Mouse (Mus musculus): Measurements from ENCODE around the gene Mapkapk3. TPM values are rescaled to one million over a fixed set of nuclear protein-coding genes. Genes with fewer than 3 reads are reported as not detected.

The Mapkapk3 gene
- polyA plus RNA-seq, 1 experiment: 28.0 TPM

DNA sequence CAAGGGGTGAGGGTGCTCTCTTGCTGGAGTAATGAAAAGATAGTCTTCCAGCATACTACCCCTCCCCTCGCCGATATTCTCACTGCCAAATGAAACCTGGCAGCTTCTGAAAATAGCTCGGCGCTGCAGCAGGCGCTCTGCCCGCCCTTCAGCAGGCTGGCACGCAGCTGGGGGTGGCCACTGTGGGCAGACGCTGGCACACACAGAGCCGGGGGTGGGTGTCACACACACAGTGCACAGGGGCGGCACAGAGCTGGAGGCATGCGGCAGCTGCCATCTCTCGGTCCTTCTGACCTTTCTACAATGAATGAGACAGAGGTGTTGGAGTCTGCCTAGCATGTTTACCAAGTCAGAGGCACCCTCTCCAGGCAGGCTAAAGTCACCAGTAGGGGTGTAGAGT is 35.2 kb downstream of the Mapkapk3 start:
- no peak for DNase-seq (ENCODE audit: low read depth in 1 of 2, low spot score in 2 of 2)
- WGBS: 75% methylated on average over 12 of the region's 12 CpGs
- Histone ChIP-seq H3K4me1 (ENCODE audit: control insufficient read depth, insufficient read depth, insufficient read length) (no peaks in the 10 kb centered on the region), H3K4me3 (ENCODE audit: extremely low read depth, insufficient read depth, insufficient read length) (no peak overlapping the region), H3K36me3 (ENCODE audit: control insufficient read depth, insufficient read depth, low read length) (peaks cover 18% of the 10 kb centered on the region), H3K27ac (ENCODE audit: insufficient read depth, low read length) (no peak overlapping the region), H3K27me3 (ENCODE audit: control insufficient read depth, insufficient read depth, low read length) (no peaks in the 10 kb centered on the region)
- TF ChIP-seq CTCF (IDR thresholded peaks at IDR 0.05; ENCODE audit: extremely low read depth, insufficient read depth, insufficient read length, insufficient replicate concordance): no peak
- TF ChIP-seq POLR2A (IDR thresholded peaks at IDR 0.05; ENCODE audit: low read depth, low read length): no peak

DNA sequence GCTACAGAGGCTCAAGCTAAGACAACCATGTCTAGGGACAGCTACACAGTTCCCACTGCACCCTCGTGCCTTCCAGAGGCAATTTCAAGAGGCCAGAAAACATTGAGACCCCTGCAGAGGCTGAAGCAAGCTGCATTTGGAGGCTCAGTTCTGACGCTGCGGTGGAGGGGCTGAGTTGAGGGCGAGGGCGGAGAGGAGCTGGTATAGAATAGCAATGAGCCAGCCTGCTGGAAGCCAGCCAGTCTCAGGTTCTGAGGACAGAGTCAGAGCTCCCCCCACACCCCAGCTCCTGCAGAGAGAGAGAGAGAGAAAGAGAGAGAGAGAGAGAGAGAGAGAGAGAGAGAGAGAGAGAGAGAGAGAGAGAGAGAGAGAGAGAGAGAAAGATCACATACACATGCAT is 37.5 kb downstream of the Mapkapk3 start:
- Histone ChIP-seq H3K27me3 (ENCODE audit: control insufficient read depth, insufficient read depth, low read length) (no peaks in the 10 kb centered on the region), H3K4me1 (ENCODE audit: control insufficient read depth, insufficient read depth, insufficient read length) (no peaks in the 10 kb centered on the region), H3K4me3 (ENCODE audit: extremely low read depth, insufficient read depth, insufficient read length) (no peak overlapping the region), H3K36me3 (ENCODE audit: control insufficient read depth, insufficient read depth, low read length) (peaks cover 14% of the 10 kb centered on the region), H3K27ac (ENCODE audit: insufficient read depth, low read length) (no peak overlapping the region)
- no peak for DNase-seq (ENCODE audit: low read depth in 1 of 2, low spot score in 2 of 2)
- no peak for TF ChIP-seq CTCF (IDR thresholded peaks at IDR 0.05; ENCODE audit: extremely low read depth, insufficient read depth, insufficient read length, insufficient replicate concordance)
- TF ChIP-seq POLR2A (IDR thresholded peaks at IDR 0.05; ENCODE audit: low read depth, low read length): no peak
- WGBS: 70% methylated on average over 5 of the region's 5 CpGs

DNA sequence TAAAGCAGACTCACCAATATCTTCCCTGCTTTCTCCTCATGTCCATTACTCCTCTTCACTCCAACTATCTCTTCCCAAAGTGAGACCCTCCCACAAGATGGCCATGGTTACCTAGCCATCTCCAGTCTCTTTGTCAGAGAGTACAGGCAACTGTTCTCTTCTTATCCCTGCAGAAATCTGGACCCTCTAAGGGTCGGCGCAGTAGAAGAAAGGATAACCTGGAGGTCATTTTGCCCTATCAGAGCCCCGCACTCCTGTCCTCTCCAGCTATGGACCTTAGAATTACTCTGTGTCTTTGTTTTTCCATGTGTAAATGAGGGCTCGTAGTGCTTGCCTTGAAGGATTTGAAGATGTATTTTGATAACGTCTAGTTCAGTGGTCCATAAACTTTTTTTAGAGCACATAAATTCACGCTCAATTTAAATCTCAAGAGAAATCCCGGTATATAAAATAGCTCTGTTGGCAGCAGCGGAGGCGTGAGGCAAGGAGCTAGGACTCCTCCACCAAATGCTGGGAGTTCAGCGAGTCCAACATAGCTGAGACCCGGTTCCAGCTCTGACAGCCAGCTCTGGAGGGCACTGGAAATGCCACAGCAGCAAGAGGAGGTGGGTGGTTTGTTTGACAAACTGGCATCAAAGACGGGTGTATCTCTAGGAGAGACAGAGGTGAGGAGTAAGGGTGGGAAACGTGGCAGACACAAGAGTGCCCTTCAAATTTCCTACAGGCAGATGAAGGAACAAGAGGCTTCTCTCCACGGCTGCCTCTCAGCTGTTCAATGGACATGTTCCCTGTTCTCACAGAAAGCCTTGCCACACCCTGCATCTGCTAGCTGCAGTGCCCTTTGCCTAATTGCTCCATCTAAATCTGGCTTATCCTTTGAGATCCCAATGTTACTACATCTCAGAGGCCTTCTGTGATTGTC is 39.0 kb downstream of the Mapkapk3 start:
- H3K36me3 ChIP-seq (ENCODE audit: control insufficient read depth, insufficient read depth, low read length): peaks cover 3% of the 10 kb centered on the region
- H3K27me3 ChIP-seq (ENCODE audit: control insufficient read depth, insufficient read depth, low read length): no peaks in the 10 kb centered on the region
- DNase-seq (ENCODE audit: low read depth in 1 of 2, low spot score in 2 of 2): no peak
- no peak overlapping the region for H3K27ac ChIP-seq (ENCODE audit: insufficient read depth, low read length)
- TF ChIP-seq POLR2A (IDR thresholded peaks at IDR 0.05; ENCODE audit: low read depth, low read length) (no peak), CTCF (IDR thresholded peaks at IDR 0.05; ENCODE audit: extremely low read depth, insufficient read depth, insufficient read length, insufficient replicate concordance) (no peak)
- WGBS: 88% methylated on average over 14 of the region's 14 CpGs
- no peak overlapping the region for H3K4me3 ChIP-seq (ENCODE audit: extremely low read depth, insufficient read depth, insufficient read length)
- no peaks in the 10 kb centered on the region for H3K4me1 ChIP-seq (ENCODE audit: control insufficient read depth, insufficient read depth, insufficient read length)

DNA sequence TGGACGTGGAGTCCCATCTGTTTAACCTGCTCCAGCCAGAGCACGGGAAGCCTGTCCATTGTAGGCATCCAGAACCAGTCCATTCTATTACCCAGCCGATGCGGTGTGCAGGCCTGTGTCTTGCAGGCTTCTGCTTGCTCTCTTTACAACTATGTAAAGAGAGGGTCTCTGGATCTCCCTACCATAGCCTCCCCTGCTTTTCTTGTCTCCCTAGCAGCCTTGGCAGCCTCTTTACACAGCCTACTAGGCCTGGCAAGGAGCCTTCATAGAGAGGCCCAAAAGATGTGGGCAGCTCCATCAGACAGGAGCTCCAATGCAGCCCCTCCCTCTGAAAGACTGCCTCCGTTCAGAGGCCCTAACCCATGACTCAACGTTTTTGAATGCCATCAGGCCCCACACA is 40.5 kb downstream of the Mapkapk3 start:
- 78% methylated on average over 6 of the region's 6 CpGs for WGBS
- TF ChIP-seq POLR2A (IDR thresholded peaks at IDR 0.05; ENCODE audit: low read depth, low read length) (no peak), CTCF (IDR thresholded peaks at IDR 0.05; ENCODE audit: extremely low read depth, insufficient read depth, insufficient read length, insufficient replicate concordance) (no peak)
- DNase-seq (ENCODE audit: low read depth in 1 of 2, low spot score in 2 of 2): no peak
- no peaks in the 10 kb centered on the region for H3K36me3 ChIP-seq (ENCODE audit: control insufficient read depth, insufficient read depth, low read length)
- no peaks in the 10 kb centered on the region for H3K4me1 ChIP-seq (ENCODE audit: control insufficient read depth, insufficient read depth, insufficient read length)
- no peak overlapping the region for H3K4me3 ChIP-seq (ENCODE audit: extremely low read depth, insufficient read depth, insufficient read length)
- no peaks in the 10 kb centered on the region for H3K27me3 ChIP-seq (ENCODE audit: control insufficient read depth, insufficient read depth, low read length)
- no peak overlapping the region for H3K27ac ChIP-seq (ENCODE audit: insufficient read depth, low read length)

DNA sequence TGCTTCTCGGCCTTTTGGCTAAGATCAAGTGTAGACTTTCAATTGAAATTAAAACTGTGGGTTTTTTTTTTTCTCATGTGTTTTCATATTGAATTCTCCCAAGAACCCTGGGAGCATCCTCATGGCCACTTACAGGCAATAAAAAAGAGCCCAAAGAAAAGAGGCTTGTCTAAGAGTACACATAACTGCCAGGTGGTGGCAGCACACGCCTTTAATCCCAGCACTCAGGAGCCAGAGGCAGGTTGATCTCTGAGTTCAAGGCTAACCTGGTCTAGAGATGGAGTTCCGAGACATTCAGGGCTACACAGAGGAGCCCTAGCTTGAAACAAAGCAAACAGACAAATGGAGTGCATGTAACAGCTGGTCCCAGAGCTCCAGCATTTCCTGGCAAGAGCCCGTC is 43.5 kb downstream of the Mapkapk3 start:
- WGBS: 49% methylated on average over 4 of the region's 4 CpGs

DNA sequence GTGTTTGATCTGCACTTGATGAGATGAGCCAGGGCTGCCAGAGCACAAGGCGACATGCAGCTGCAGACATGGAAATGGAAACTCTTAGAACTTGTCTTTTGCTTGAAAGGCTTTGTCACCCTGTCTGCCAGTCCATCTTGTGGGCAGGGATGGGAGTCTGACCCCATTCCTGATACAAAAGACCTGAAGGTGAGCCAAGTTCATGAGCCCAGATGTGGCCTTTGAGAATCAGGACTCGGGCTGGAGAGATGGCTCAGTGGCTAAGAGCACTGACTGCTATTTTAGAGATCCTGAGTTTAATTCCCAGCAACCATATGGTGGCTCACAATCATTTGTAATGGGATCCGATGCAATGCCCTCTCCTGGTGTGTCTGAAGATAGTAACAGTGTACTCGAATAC is 44.4 kb downstream of the Mapkapk3 start:
- no peak for DNase-seq (ENCODE audit: low read depth in 1 of 2, low spot score in 2 of 2)
- Histone ChIP-seq H3K4me3 (ENCODE audit: extremely low read depth, insufficient read depth, insufficient read length) (no peak overlapping the region), H3K27me3 (ENCODE audit: control insufficient read depth, insufficient read depth, low read length) (no peaks in the 10 kb centered on the region), H3K27ac (ENCODE audit: insufficient read depth, low read length) (no peak overlapping the region), H3K4me1 (ENCODE audit: control insufficient read depth, insufficient read depth, insufficient read length) (no peaks in the 10 kb centered on the region), H3K36me3 (ENCODE audit: control insufficient read depth, insufficient read depth, low read length) (no peaks in the 10 kb centered on the region)
- TF ChIP-seq POLR2A (IDR thresholded peaks at IDR 0.05; ENCODE audit: low read depth, low read length): no peak
- no peak for TF ChIP-seq CTCF (IDR thresholded peaks at IDR 0.05; ENCODE audit: extremely low read depth, insufficient read depth, insufficient read length, insufficient replicate concordance)
- WGBS: 81% methylated on average over 4 of the region's 4 CpGs

More for the DNA sequence above, 43.5 kb downstream of the Mapkapk3 start:
- Histone ChIP-seq H3K27me3 (ENCODE audit: control insufficient read depth, insufficient read depth, low read length) (no peaks in the 10 kb centered on the region), H3K4me3 (ENCODE audit: extremely low read depth, insufficient read depth, insufficient read length) (no peak overlapping the region), H3K27ac (ENCODE audit: insufficient read depth, low read length) (no peak overlapping the region), H3K36me3 (ENCODE audit: control insufficient read depth, insufficient read depth, low read length) (no peaks in the 10 kb centered on the region), H3K4me1 (ENCODE audit: control insufficient read depth, insufficient read depth, insufficient read length) (no peaks in the 10 kb centered on the region)
- DNase-seq (ENCODE audit: low read depth in 1 of 2, low spot score in 2 of 2): no peak
- TF ChIP-seq POLR2A (IDR thresholded peaks at IDR 0.05; ENCODE audit: low read depth, low read length) (no peak), CTCF (IDR thresholded peaks at IDR 0.05; ENCODE audit: extremely low read depth, insufficient read depth, insufficient read length, insufficient replicate concordance) (peak; percentile 58; the same call in 1 of the 2 replicates)

DNA sequence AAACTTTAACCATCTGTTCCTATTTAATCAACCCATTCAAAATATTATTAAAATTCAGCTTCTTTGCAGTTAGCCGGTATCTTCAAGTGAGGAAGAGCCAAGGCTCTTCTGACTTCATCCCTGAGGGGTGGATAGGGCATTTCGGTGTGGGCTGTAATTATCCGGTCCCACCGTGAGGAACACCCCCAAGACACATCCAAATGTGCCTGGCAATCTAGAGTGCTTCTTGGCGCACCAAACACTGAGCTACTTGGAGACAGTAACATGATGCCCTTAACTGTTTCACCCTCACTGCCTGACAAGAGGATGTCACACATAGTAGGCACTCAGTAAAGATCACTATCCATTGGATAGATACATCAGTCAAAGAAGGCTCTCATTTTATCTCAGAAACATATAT is 53.5 kb downstream of the Mapkapk3 start:
- H3K27ac ChIP-seq (ENCODE audit: insufficient read depth, low read length): no peak overlapping the region
- H3K4me3 ChIP-seq (ENCODE audit: extremely low read depth, insufficient read depth, insufficient read length): no peak overlapping the region
- H3K4me1 ChIP-seq (ENCODE audit: control insufficient read depth, insufficient read depth, insufficient read length): peaks cover 4% of the 10 kb centered on the region
- no peak for DNase-seq (ENCODE audit: low read depth in 1 of 2, low spot score in 2 of 2)
- WGBS: 74% methylated on average over 5 of the region's 5 CpGs
- no peak for TF ChIP-seq CTCF (IDR thresholded peaks at IDR 0.05; ENCODE audit: extremely low read depth, insufficient read depth, insufficient read length, insufficient replicate concordance)
- TF ChIP-seq POLR2A (IDR thresholded peaks at IDR 0.05; ENCODE audit: low read depth, low read length): no peak
- H3K27me3 ChIP-seq (ENCODE audit: control insufficient read depth, insufficient read depth, low read length): peaks cover 16% of the 10 kb centered on the region
- H3K36me3 ChIP-seq (ENCODE audit: control insufficient read depth, insufficient read depth, low read length): no peaks in the 10 kb centered on the region

Measured in spleen, adult 2 months (tissue).